Mouse (Mus musculus): ENCODE measurements around the gene Stxbp1.

Stxbp1 gene

GRCm38 (mm10) chr2:32784048-32784681 is 62.9 kb downstream of the Stxbp1 start, which contains the start of gene Cfap157:
Cfap157 (minus strand) TSS chr2:32784428.
- DNase-seq = no peak

DNA sequence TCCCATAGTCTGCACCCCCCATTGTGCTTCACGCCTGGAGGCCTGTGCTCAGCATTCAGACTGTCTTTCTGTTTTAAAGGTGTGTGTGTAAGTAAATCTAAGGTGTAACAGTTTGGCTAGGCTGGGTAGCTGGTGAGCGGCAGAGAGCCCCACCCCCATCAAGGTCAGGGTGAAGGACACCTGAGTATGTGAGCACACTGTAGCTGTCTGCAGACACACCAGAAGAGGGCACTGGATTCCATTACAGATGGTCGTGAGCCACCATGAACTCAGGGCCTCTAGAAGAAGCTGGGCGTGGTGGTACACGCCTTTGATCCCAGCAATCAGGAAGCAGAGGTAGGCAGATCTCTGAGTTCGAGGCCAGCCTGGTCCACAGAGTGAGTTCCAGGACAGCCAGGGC is 65.3 kb downstream of the Stxbp1 start:
- DNase-seq = no peak

- no peak for DNase-seq
These were observed 67.3 kb downstream of the Stxbp1 start for GRCm38 (mm10) chr2:32779714-32780113.

GRCm38 (mm10) chr2:32779131-32779530 is 67.9 kb downstream of the Stxbp1 start:
- DNase-seq = peak; percentile 58

DNA sequence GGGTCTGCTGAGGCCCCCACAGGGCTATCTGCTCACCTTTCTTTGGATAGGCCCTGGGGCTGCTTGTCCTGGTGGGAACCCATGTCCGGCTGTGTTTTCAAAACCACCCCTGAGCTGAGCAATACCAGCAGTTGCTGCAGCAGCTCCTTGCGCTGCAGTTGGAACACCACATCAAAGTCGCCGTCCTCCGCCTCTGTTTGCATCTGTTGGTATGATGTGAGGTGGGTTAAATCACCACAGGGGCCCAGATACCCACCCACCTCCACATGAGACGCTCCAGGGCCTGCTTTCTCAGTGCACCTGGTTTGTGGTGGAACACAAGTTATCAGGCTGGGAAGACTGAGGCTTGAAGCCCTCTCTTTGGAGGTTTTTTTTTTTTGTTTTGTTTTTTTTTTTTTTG is 69.0 kb downstream of the Stxbp1 start:
- DNase-seq = no peak

GRCm38 (mm10) chr2:32776192-32776591 is 70.9 kb downstream of the Stxbp1 start:
- no peak for DNase-seq

DNA sequence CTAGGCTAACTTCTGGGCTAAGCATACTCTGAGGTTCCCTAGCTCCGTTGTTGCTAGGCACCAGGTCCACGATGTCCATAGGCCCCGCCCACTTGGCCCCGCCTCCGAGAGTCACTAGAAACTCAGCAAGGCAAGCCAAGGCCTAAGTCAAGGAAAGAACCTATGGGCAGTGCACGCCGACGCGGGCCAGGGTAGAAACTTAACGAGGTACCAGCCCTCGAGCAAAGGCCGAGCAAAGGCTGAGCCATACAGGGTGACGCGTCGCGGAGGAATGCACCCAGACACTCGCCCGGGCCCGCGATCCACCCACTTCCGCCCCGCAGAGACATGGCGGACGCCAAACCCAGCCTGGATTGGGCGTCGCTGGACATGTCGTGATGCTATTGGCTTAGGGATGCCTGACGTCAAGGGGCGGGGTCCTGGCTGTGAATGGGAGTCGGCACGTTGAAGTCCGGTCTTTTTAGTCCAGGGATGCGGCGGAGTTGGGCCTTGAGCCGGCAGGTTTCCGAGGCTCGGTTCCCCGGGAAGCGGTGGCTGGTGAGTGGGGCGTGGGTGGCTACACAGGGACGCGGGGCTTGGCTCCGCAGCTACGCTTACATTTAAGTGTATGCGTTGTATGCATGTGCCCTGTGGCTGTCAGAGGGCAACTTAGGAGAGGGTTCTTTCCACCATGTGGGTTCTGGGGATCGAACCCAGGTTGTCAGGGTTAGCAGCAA is 71.5 kb downstream of the Stxbp1 start, which contains the start of the genes Ttc16 and Ptrh1:
Gene Ttc16 (minus strand): TSS at position 275 of the 716 bp plus-strand sequence.
Gene Ptrh1 (plus strand): TSS at position 428 of the 716 bp plus-strand sequence.
- DNase-seq = peak; percentile 94

DNA sequence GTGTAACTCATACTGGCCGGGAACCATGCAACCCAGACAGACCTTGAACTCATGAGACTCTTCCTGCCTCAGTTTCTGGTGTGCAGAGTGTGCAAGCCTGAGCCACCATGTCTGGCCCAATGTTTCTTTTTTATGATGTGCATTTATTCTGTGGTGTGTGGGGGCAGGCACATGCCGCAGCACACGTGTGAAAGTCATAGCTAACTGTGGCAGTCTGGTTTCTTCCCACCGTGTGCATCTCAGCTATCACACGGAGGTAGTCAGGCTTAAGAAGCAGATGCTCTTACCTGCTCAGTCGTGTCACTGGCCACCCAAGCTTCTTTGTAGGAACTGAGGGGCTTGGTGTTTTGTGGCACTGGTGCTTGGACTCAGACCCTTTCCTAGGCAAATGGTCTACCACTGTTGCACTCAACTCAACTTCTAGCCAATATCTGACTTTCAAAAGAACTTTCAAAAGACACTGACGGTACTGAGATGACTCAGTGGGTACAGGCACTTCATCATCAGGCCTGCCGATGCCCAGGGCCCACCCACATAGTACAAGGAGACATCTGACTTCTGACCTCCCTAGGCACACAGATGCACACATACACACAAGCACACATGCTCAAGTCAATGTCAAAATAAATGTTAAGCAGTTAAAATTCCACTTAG is 74.3 kb downstream of the Stxbp1 start:
- DNase-seq = no peak

DNA sequence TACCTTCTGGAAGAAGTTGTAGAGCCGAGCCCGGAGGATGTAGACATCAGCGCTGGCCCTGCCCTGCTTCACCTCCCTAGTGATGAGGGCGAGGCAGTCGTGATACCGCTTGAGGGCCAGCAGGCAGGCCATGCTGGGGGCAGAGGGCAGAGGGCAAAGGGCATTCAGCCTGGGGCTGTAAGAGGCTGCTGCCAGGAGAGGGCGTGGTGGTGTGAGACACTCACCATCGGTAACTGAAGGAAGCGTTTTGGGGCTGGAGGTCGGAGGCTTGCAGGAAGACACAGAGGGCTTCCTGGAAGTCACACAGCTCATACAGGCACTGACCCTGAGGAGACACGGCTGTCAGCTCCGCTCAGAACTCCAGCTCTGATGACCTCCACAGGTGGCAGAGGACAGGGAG is 75.2 kb downstream of the Stxbp1 start:
- DNase-seq = peak; percentile 37

- DNase-seq = no peak
These were observed 77.5 kb downstream of the Stxbp1 start for GRCm38 (mm10) chr2:32769327-32770085.

DNA sequence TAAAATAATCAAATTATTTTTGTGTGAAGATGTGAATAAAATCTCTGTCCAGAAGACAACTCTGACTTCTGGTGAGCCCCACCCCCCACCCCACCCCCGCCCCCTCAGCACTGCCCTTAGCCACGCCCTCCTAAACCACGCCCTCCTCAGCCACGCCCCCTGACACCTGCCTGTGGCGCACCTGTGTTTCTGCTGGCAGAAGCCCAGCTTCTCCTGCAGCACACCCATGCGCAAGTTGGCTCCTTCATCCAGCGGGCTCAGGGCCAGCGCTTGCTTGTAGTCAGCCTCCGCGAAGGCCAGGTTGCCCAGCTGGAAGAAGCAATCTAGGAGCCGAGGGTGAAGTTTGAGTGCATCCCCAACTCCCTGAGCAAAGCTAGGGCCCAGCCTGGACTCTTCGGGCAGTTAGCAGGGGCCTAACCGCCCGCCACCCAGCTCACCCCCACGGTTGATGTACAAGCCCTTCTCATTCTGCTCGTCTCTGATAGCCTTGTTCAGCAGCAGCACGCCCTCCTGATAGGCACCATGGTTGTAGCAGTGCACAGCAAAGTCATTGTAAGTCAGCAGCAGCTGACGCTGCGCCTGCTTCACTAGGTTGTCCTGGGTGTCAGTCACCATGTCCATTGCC is 78.3 kb downstream of the Stxbp1 start:
- peak; percentile 69 for DNase-seq

GRCm38 (mm10) chr2:32767241-32767640 is 79.8 kb downstream of the Stxbp1 start:
- DNase-seq = no peak

DNA sequence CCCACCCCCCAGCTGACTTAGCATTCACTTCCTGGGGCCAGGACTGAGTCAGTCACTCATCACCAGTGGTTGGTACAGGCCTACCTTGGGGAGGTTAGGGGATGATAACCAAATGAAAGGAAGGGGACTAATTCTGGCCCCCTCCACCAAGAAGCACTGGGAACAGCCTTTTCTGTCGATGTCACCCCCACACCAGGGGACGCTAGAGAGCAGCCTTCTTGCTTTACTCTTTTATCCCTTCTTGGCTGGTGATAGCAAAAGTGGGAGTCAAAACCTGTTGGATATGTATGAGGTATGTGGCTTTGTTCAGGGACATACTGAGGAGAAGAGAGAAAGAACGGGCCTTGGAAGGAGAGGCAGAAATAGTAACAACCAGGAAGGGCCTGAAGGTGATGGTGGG is 83.7 kb downstream of the Stxbp1 start:
- no peak for DNase-seq

DNA sequence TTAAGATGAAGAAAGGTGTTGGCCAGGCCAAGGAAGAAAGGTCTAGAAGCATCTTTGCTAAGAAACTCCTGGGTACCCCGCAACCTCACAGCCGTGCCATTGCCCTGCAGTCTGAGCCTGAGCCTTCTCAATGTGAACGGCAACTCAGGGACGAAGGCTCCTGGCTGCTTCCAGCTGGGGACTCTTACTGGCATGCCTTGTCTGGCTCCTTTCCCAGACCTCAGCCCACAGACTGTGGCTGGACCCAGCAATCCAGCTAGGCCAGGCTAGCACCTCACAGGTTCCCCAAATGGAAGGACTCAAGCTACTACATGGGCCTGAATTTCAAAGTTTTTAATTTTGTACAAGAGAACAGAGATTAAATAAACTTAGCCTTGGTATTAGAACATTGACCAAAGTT is 85.2 kb downstream of the Stxbp1 start:
- no peak for DNase-seq

- DNase-seq = no peak
These were observed 85.7 kb downstream of the Stxbp1 start for GRCm38 (mm10) chr2:32761361-32761760.

- no peak for DNase-seq
These were observed 88.0 kb downstream of the Stxbp1 start for GRCm38 (mm10) chr2:32759001-32759400.

GRCm38 (mm10) chr2:32758503-32758902 is 88.5 kb downstream of the Stxbp1 start:
- DNase-seq = no peak

DNA sequence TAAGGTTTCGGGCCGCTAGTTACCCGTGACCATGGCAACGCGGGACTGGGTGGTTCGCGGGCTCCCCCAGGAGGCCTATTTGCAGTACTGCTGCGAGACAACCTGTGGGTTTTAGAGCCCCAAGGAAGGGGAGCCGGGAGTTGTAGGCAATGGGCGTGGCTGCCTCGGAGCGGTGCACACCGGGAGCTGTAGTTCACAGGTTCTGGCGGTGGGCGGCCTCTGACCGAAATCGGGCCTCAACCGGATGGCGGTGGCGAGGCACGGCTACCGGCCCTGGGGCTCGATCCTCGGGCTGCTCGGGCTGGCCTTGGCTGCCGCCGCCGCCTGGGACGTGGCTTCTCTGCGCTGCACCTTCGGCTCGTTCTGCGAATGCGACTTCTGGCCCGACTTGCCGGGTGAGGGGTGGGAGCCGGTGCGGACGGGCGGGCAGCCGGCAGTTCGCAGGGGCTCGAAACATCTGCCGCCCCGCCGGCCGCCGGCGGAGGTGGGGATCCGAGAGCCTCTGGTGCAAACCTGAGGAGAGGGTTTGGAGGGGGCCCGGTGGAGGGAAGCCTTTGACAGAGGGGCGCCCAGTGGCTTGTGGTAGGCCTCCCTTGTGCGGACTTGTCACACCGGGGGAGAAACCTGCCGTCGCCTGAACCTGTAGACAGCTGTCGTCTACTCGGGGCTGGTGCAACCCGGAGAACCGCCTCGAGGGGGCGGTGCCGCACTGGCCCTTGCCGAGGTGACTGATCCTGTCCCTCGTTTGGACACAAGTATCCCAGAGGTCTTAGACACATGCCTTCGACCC is 89.8 kb downstream of the Stxbp1 start, which contains the start of gene Tor2a:
Gene Tor2a (plus strand): TSS at position 179 of the 790 bp plus-strand sequence.
- peak; percentile 96 for DNase-seq

- DNase-seq = no peak
These were observed 90.4 kb downstream of the Stxbp1 start for GRCm38 (mm10) chr2:32756674-32757055.

GRCm38 (mm10) chr2:32752181-32752580 is 94.9 kb downstream of the Stxbp1 start:
- DNase-seq = no peak

GRCm38 (mm10) chr2:32751665-32752033 is 95.4 kb downstream of the Stxbp1 start:
- DNase-seq = no peak
